Comparison of ENCODE assay signal across 13 mouse cellular contexts in genomic region chr9:75124201-75124721, GRCm38 (mm10). TPM values are rescaled to one million over a fixed set of nuclear protein-coding genes. Genes with fewer than 3 reads are reported as not detected.
A peak's percentile ranks its signal among the peaks of the same experiment; 100 is the strongest.
DNase-seq lines count a peak whose midpoint lies in the region; ATAC-seq and TF ChIP-seq lines count a peak whose summit lies in the region.
"Had no signal": no experiment of that assay in that cellular context is flagged by ENCODE, and none has a peak within 500 bp of the region (broad histone marks: within the 10 kb centered on the region; RNA-seq: fewer than 3 reads in every experiment).

No protein-coding gene starts in this region.

- DNase-seq in hindbrain, postnatal 0 days (ENCODE audit: low spot score), result peak; percentile 31
- no peak for DNase-seq in hindbrain, embryonic 10.5 days (ENCODE audit: low spot score)
- DNase-seq in MN1 (ENCODE audit: low spot score), result peak; percentile 28
- peak; percentile 72 to 93 for DNase-seq in adrenal gland, adult (ENCODE audit: inconsistent age in 2 of 2, low spot score in 1 of 2)
- DNase-seq in fibroblast of lung, adult 2 months (ENCODE audit: low read depth), result peak; percentile 92
- no peak for DNase-seq in left cerebral cortex, adult 18-20 months (ENCODE audit: low spot score in 2 of 2)
- DNase-seq: lung, postnatal 4 days had no signal

- H3K4me1 ChIP-seq in hindbrain, postnatal 0 days (ENCODE audit: insufficient read depth, low read length), result no peaks in the 10 kb centered on the region
- no peaks in the 10 kb centered on the region for H3K4me1 ChIP-seq in hindbrain, embryonic 10.5 days (replicated peaks)
- H3K4me1 ChIP-seq in liver, embryonic 12.5 days, result no peaks in the 10 kb centered on the region
- H3K4me1 ChIP-seq: forebrain, embryonic 13.5 days; kidney, embryonic 15.5 days had no signal

- 43% methylated on average over 6 of the region's 6 CpGs for WGBS in hindbrain, postnatal 0 days
- 73% methylated on average over 6 of the region's 6 CpGs for WGBS in hindbrain, embryonic 10.5 days
- 62% methylated on average over 6 of the region's 6 CpGs for WGBS in liver, embryonic 12.5 days (ENCODE audit: insufficient replicate concordance)

- no peak for ATAC-seq in hindbrain, postnatal 0 days
- ATAC-seq in liver, embryonic 12.5 days, result no peak
- ATAC-seq: forebrain, embryonic 13.5 days had no signal

- peaks cover 10% of the 10 kb centered on the region; the same call in 1 of the 2 replicates for H3K36me3 ChIP-seq in hindbrain, postnatal 0 days (ENCODE audit: insufficient read depth, low read length)
- peaks cover 46% of the 10 kb centered on the region for H3K36me3 ChIP-seq in hindbrain, embryonic 10.5 days
- no peaks in the 10 kb centered on the region for H3K36me3 ChIP-seq in liver, embryonic 12.5 days

- no peak overlapping the region for H3K27ac ChIP-seq in hindbrain, postnatal 0 days
- no peak overlapping the region for H3K27ac ChIP-seq in hindbrain, embryonic 10.5 days
- H3K27ac ChIP-seq in liver, embryonic 12.5 days, result no peak overlapping the region
- H3K27ac ChIP-seq: forebrain, embryonic 13.5 days; hindbrain, embryonic 14.5 days; kidney, embryonic 15.5 days; left cerebral cortex, adult 2 months had no signal

- H3K27me3 ChIP-seq in hindbrain, postnatal 0 days (ENCODE audit: insufficient read depth, low read length), result no peaks in the 10 kb centered on the region
- H3K27me3 ChIP-seq in hindbrain, embryonic 10.5 days (ENCODE audit: insufficient read depth, poor library complexity, severe bottlenecking), result no peaks in the 10 kb centered on the region
- no peaks in the 10 kb centered on the region for H3K27me3 ChIP-seq in liver, embryonic 12.5 days (replicated peaks)
- H3K27me3 ChIP-seq: forebrain, embryonic 13.5 days; kidney, embryonic 15.5 days had no signal

- TF ChIP-seq CTCF in hindbrain, postnatal 0 days (IDR thresholded peaks at IDR 0.05; ENCODE audit: low read depth), result no peak

- no peak overlapping the region for H3K4me3 ChIP-seq in hindbrain, postnatal 0 days (ENCODE audit: low read length)
- no peak overlapping the region for H3K4me3 ChIP-seq in hindbrain, embryonic 10.5 days
- H3K4me3 ChIP-seq in liver, embryonic 12.5 days, result no peak overlapping the region
- H3K4me3 ChIP-seq: forebrain, embryonic 13.5 days; kidney, embryonic 15.5 days; left cerebral cortex, adult 2 months had no signal

- H3K9me3 ChIP-seq in hindbrain, postnatal 0 days (ENCODE audit: low read length), result no peaks in the 10 kb centered on the region
- H3K9me3 ChIP-seq in hindbrain, embryonic 10.5 days, result no peaks in the 10 kb centered on the region
- H3K9me3 ChIP-seq in liver, embryonic 12.5 days (replicated peaks), result no peaks in the 10 kb centered on the region
- H3K9me3 ChIP-seq: forebrain, embryonic 13.5 days; kidney, embryonic 15.5 days had no signal

- H3K9ac ChIP-seq in hindbrain, postnatal 0 days (replicated peaks; ENCODE audit: low read length), result no peak overlapping the region
- H3K9ac ChIP-seq in liver, embryonic 12.5 days, result no peak overlapping the region
- H3K9ac ChIP-seq: forebrain, embryonic 13.5 days; hindbrain, embryonic 14.5 days; kidney, embryonic 15.5 days had no signal

- no peak overlapping the region for H3K4me2 ChIP-seq in hindbrain, postnatal 0 days (ENCODE audit: low read depth, low read length)
- no peak overlapping the region for H3K4me2 ChIP-seq in liver, embryonic 12.5 days
- H3K4me2 ChIP-seq: forebrain, embryonic 13.5 days; hindbrain, embryonic 14.5 days; kidney, embryonic 15.5 days; liver, embryonic 11.5 days had no signal

RNA-seq across cellular contexts. Expression of gene Myo5a, which starts 53.4 kb away (rescaled TPM):
- total RNA-seq in hindbrain, postnatal 0 days (2014; rRNA removed), result 110 and 122 TPM in 2 replicates
- polyA plus RNA-seq in hindbrain, postnatal 0 days (2015; fragmentation: Nextera tagmentation; extraction: Ambion mirVana), result 39.2 and 42.1 TPM in 2 replicates
- polyA plus RNA-seq in hindbrain, embryonic 10.5 days (2016; fragmentation: Nextera tagmentation; extraction: Ambion mirVana), result 20.6 and 23.9 TPM in 2 replicates
- 3.8 and 3.9 TPM in 2 replicates for polyA plus RNA-seq in liver, embryonic 12.5 days (2016; fragmentation: Nextera tagmentation; extraction: Ambion mirVana)
- total RNA-seq in left cerebral cortex, adult 18-20 months (2021), result 100 to 1,000 TPM; 282 to 297 TPM

Comparison
In these comparisons a context has a peak if more than half of its experiments do, and no peak if none do; other contexts are left out.
1. DNase-seq: peak in hindbrain, postnatal 0 days (single experiment), MN1 (single experiment), adrenal gland, adult (2 of 2) and fibroblast of lung, adult 2 months (single experiment); none in hindbrain, embryonic 10.5 days (single experiment) and left cerebral cortex, adult 18-20 months (0 of 2).